Mouse (Mus musculus): Measurements from ENCODE around the gene Zfp553.

DNA sequence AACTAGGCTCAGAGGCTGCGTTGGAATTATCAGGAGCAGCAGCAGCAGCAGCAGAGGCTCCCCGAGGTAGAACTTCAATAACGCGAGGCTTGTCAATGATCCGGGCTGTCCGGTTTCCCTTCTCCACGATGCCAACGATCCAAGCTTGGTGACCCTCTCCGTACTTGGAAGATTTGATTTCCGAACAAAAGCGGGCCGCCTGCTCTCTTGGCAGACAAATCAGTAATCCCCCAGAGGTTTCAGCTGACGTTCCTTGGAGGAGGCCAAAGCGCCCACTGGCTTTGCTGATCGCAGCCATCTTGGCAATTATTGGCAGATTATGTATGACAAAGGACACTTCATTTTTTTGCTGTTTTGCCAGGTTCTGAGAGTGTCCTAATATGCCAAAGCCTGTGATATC, 39.7 kb downstream of the Zfp553 start:
- no peak for TF ChIP-seq POLR2A (IDR thresholded peaks at IDR 0.05; ENCODE audit: borderline replicate concordance, extremely low read depth, low read depth, low read length)
- TF ChIP-seq CTCF (IDR thresholded peaks at IDR 0.05; ENCODE audit: insufficient read depth, low read length): no peak

Data from lung, adult 2 months (tissue).